ENCODE assay signal across 19 mouse cellular contexts in genomic region chr14:100507616-100508015, GRCm38 (mm10).
A peak's percentile ranks its signal among the peaks of the same experiment; 100 is the strongest.
DNase-seq lines count a peak whose midpoint lies in the region; ATAC-seq and TF ChIP-seq lines count a peak whose summit lies in the region.
"Had no signal": no experiment of that assay in that cellular context is flagged by ENCODE, and none has a peak within 500 bp of the region (broad histone marks: within the 10 kb centered on the region; RNA-seq: fewer than 3 reads in every experiment).

No protein-coding gene starts in this region.

- no peak for TF ChIP-seq POLR2A in CH12.LX (IDR thresholded peaks at IDR 0.05; ENCODE audit: low read depth, low read length)

- peak; percentile 82 for TF ChIP-seq EP300 in CH12.LX (IDR thresholded peaks at IDR 0.05; ENCODE audit: low read length)

- H3K4me2 ChIP-seq in lung, embryonic 14.5 days = no peak overlapping the region
- H3K4me2 ChIP-seq in CH12.LX (ENCODE audit: insufficient read depth, low read depth, poor library complexity, severe bottlenecking) = peak overlapping the region; percentile 70

- H3K27ac ChIP-seq in lung, embryonic 14.5 days (ENCODE audit: low read depth) = no peak overlapping the region
- no peak overlapping the region for H3K27ac ChIP-seq in CH12.LX (ENCODE audit: insufficient read depth, low read depth)

- no peak overlapping the region for H3K4me3 ChIP-seq in lung, embryonic 14.5 days (ENCODE audit: low read depth, low read length)
- H3K4me3 ChIP-seq in CH12.LX (replicated peaks in 1 of 3; ENCODE audit: low read depth in 2 of 3, low read length in 2 of 3, poor library complexity in 1 of 3) = no peak overlapping the region

- TF ChIP-seq CTCF in lung, embryonic 14.5 days (IDR thresholded peaks at IDR 0.05; ENCODE audit: low read depth) = no peak
- TF ChIP-seq CTCF in CH12.LX (conservative IDR thresholded peaks at IDR 0.05 in 1 of 2, IDR thresholded peaks at IDR 0.05 in 1 of 2; ENCODE audit: low read depth in 2 of 2, low read length in 2 of 2) = no peak

- no peaks in the 10 kb centered on the region for H3K27me3 ChIP-seq in lung, embryonic 14.5 days (ENCODE audit: insufficient read depth, low read length)
- no peaks in the 10 kb centered on the region for H3K27me3 ChIP-seq in CH12.LX (replicated peaks)

- in situ Hi-C loops in CH12.LX (cut with MboI; ENCODE audit: low pct_ligation_motif_present, low pct_unique_long_range_greater_than_20kb, low sequenced_read_pairs) = no loop called here

- dilution Hi-C loops in CH12.LX (cut with MboI; ENCODE audit: extremely low pct_ligation_motif_present, extremely low pct_unique_long_range_greater_than_20kb, low sequenced_read_pairs) = no loop called here

- TF ChIP-seq RAD21 in CH12.LX (IDR thresholded peaks at IDR 0.05; ENCODE audit: low read depth, low read length) = no peak

- no peak overlapping the region for H3K9ac ChIP-seq in lung, embryonic 14.5 days
- no peak overlapping the region for H3K9ac ChIP-seq in CH12.LX (ENCODE audit: insufficient read depth, low read depth)

- H3K4me1 ChIP-seq in lung, embryonic 14.5 days (ENCODE audit: insufficient read depth) = no peaks in the 10 kb centered on the region
- H3K4me1 ChIP-seq in CH12.LX (ENCODE audit: control insufficient read depth in 1 of 2, insufficient read depth in 2 of 2) = peaks cover 4 to 21% of the 10 kb centered on the region in 2 experiments; a peak in 3 of 4 replicates

- no peaks in the 10 kb centered on the region for H3K79me2 ChIP-seq in CH12.LX (replicated peaks; ENCODE audit: control insufficient read depth, extremely low read depth, insufficient read depth, poor library complexity, severe bottlenecking)

- peak; percentile 30 for DNase-seq in lung, embryonic 14.5 days
- DNase-seq in lung, postnatal 25 days (ENCODE audit: low spot score) = no peak
- DNase-seq in CH12.LX (ENCODE audit: extremely low read depth) = peak; percentile 50
- no peak for DNase-seq in gastrocnemius, postnatal 25 days
- DNase-seq: adrenal gland, adult 2 months; adrenal gland, adult 8-10 months; adrenal gland, postnatal 10 days; adrenal gland, postnatal 14 days; adrenal gland, postnatal 25 days; adrenal gland, postnatal 36 days; B cell, adult 2 months; cerebellum, adult 11 months; cerebellum, adult 11-12 months; cerebellum, adult 18-20 months; cerebellum, adult 2 months had no signal

- no peaks in the 10 kb centered on the region for H3K36me3 ChIP-seq in lung, embryonic 14.5 days (ENCODE audit: insufficient read depth)
- H3K36me3 ChIP-seq in CH12.LX (replicated peaks in 1 of 2; ENCODE audit: control insufficient read depth in 1 of 2, insufficient read depth in 1 of 2, low read length in 1 of 2) = no peaks in the 10 kb centered on the region
- H3K36me3 ChIP-seq: G1E had no signal

- no peaks in the 10 kb centered on the region for H3K9me3 ChIP-seq in lung, embryonic 14.5 days (ENCODE audit: low read depth, low read length)
- no peaks in the 10 kb centered on the region for H3K9me3 ChIP-seq in CH12.LX (replicated peaks; ENCODE audit: low read length)

- ATAC-seq in lung, embryonic 14.5 days (ENCODE audit: insufficient read depth) = no peak
- ATAC-seq: activated CD4-positive, CD25-positive, alpha-beta regulatory T cell, adult 4 months; CD4-positive, CD25-positive, alpha-beta regulatory T cell, adult 4 months; Patski had no signal

TF ChIP-seq in CH12.LX, 34 proteins besides CTCF, POLR2A, EP300 and RAD21:
- TF ChIP-seq JUN (IDR thresholded peaks at IDR 0.05; ENCODE audit: insufficient read depth, low read depth, low read length) (peak; percentile 75; the same call in 1 of the 2 replicates), GABPA (IDR thresholded peaks at IDR 0.05; ENCODE audit: insufficient replicate concordance, low read depth, low read length) (no peak), NRF1 (IDR thresholded peaks at IDR 0.05; ENCODE audit: low read depth, low read length) (no peak), ETS1 (conservative IDR thresholded peaks at IDR 0.05; ENCODE audit: low read depth, low read length) (peak; percentile 57), ZKSCAN1 (IDR thresholded peaks at IDR 0.05; ENCODE audit: borderline replicate concordance, low read depth, low read length) (no peak), MAFK (IDR thresholded peaks at IDR 0.05; ENCODE audit: insufficient replicate concordance, low read length) (no peak), PAX5 (IDR thresholded peaks at IDR 0.05; ENCODE audit: low read length) (no peak), JUND (conservative IDR thresholded peaks at IDR 0.05; ENCODE audit: low read depth, low read length) (peak; percentile 90), BHLHE40 (IDR thresholded peaks at IDR 0.05; ENCODE audit: low read depth, low read length) (peak; percentile 57), USF2 (conservative IDR thresholded peaks at IDR 0.05; ENCODE audit: low read depth, low read length) (no peak), ZC3H11A (IDR thresholded peaks at IDR 0.05; ENCODE audit: low read depth, low read length) (no peak), MAX (IDR thresholded peaks at IDR 0.05; ENCODE audit: low read length) (no peak), MEF2A (IDR thresholded peaks at IDR 0.05; ENCODE audit: borderline replicate concordance, low read depth, low read length) (peak; percentile 90), TBP (conservative IDR thresholded peaks at IDR 0.05; ENCODE audit: low read depth, low read length) (no peak), IRF4 (IDR thresholded peaks at IDR 0.05; ENCODE audit: low read depth, low read length) (peak; percentile 89), ZNF384 (IDR thresholded peaks at IDR 0.05; ENCODE audit: low read depth, low read length) (no peak), CHD1 (IDR thresholded peaks at IDR 0.05; ENCODE audit: low read depth, low read length) (no peak), E2F4 (IDR thresholded peaks at IDR 0.05; ENCODE audit: insufficient replicate concordance, low read depth, low read length) (no peak)

Comparison
In these comparisons a context has a peak if more than half of its experiments do, and no peak if none do; other contexts are left out.
1. DNase-seq: peak in lung, embryonic 14.5 days (single experiment) and CH12.LX (single experiment); none in lung, postnatal 25 days (single experiment) and gastrocnemius, postnatal 25 days (single experiment).